8 mouse cellular contexts compared by ENCODE assay signal in the genomic region with DNA sequence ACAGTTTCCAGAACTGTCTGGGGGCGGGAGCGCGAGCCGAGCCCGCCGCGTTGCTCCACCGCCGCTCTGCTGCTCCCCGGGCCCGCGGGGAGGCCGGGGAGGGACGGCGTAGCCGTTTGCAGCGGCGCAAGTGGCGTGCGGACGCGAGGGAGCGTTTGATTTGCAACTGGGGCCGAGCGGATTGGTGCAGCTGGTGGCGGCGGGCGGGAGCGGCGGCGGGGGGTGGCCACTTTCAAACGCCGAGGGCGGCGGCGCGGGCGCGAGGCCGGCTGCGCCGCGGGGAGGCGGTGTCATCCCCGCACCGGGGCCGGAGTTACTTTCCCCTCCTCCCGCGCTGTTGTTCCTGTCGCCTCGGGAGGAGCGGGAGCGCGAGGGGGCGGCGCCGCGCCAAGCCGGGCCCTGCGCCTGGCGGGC. TPM values are rescaled to one million over a fixed set of nuclear protein-coding genes. Genes with fewer than 3 reads are reported as not detected.
A peak's percentile ranks its signal among the peaks of the same experiment; 100 is the strongest.
DNase-seq lines count a peak whose midpoint lies in the region; ATAC-seq and TF ChIP-seq lines count a peak whose summit lies in the region.

No protein-coding gene starts in this region.

- H3K36me3 ChIP-seq in MEL (ENCODE audit: control insufficient read depth in 1 of 2, insufficient read depth in 2 of 2, low read length in 2 of 2), result peaks cover 30 to 53% of the 10 kb centered on the region in 2 experiments
- no peaks in the 10 kb centered on the region for H3K36me3 ChIP-seq in hindbrain, embryonic 11.5 days (ENCODE audit: control insufficient read depth, insufficient read depth, low read length)

- peak overlapping the region; percentile 43 to 73; a peak in 3 of 4 replicates for H3K4me3 ChIP-seq in MEL (ENCODE audit: control insufficient read depth in 1 of 2, insufficient read depth in 1 of 2, low read depth in 2 of 2, low read length in 2 of 2)
- peak overlapping the region; percentile 76 for H3K4me3 ChIP-seq in hindbrain, embryonic 11.5 days (ENCODE audit: low read depth, low read length)

- no peak for TF ChIP-seq RAD21 in MEL (IDR thresholded peaks at IDR 0.05; ENCODE audit: low read depth, low read length)

- 0 out of 4 replicates have a peak, but pooled peaks of 1 of the 2 experiments have one; percentile 17 for TF ChIP-seq POLR2A in MEL (IDR thresholded peaks at IDR 0.05; ENCODE audit: control insufficient read depth in 1 of 2, insufficient read depth in 1 of 2, low read depth in 1 of 2, low read length in 2 of 2, poor library complexity in 1 of 2)

- H3K4me1 ChIP-seq in MEL (ENCODE audit: control insufficient read depth in 1 of 2, insufficient read depth in 2 of 2, low read length in 2 of 2), result peaks cover 0 to 11% of the 10 kb centered on the region in 2 experiments; a peak in 2 of 4 replicates
- H3K4me1 ChIP-seq in hindbrain, embryonic 11.5 days (replicated peaks; ENCODE audit: control insufficient read depth, insufficient read depth, low read length), result 0 out of 2 replicates have a peak, but pooled peaks cover under 1% of the 10 kb centered on the region

- no peaks in the 10 kb centered on the region for H3K9me3 ChIP-seq in MEL (replicated peaks; ENCODE audit: insufficient read depth, low read length)
- H3K9me3 ChIP-seq in hindbrain, embryonic 11.5 days (ENCODE audit: control insufficient read depth, low read length), result no peaks in the 10 kb centered on the region

- TF ChIP-seq EP300 in MEL (IDR thresholded peaks at IDR 0.05; ENCODE audit: low read depth in 1 of 2, low read length in 2 of 2), result no peak

- WGBS in hindbrain, embryonic 11.5 days, result 1% methylated on average over 21 of the region's 61 CpGs

- H3K9ac ChIP-seq in MEL (ENCODE audit: control insufficient read depth, low read depth, low read length, poor library complexity, severe bottlenecking), result peak overlapping the region; percentile 93
- peak overlapping the region; percentile 90 for H3K9ac ChIP-seq in hindbrain, embryonic 11.5 days (ENCODE audit: low read depth, low read length)

- DNase-seq in MEL (ENCODE audit: low read depth, low spot score), result peak; percentile 64
- DNase-seq in cerebellum, adult 9-10 months, result peak; percentile 83
- peak; percentile 73 to 88 for DNase-seq in frontal cortex, adult 2 months (ENCODE audit: extremely low spot score in 1 of 2, low spot score in 1 of 2)
- peak; percentile 85 for DNase-seq in hindbrain, embryonic 11.5 days (ENCODE audit: low spot score)
- DNase-seq in layer of hippocampus, postnatal 14 days (ENCODE audit: low spot score in 2 of 2), result peak; percentile 78 to 84
- DNase-seq in lung, postnatal 10 days, result peak; percentile 88
- DNase-seq in ovary, postnatal 36 days (ENCODE audit: low spot score), result peak; percentile 89
- peak; percentile 77 for DNase-seq in thymus, postnatal 14 days

- peak overlapping the region; percentile 71 for H3K27ac ChIP-seq in MEL (ENCODE audit: control insufficient read depth, low read depth, low read length)
- peak overlapping the region; percentile 94 for H3K27ac ChIP-seq in hindbrain, embryonic 11.5 days (ENCODE audit: low read depth, low read length)

- peak overlapping the region; percentile 88 for H3K4me2 ChIP-seq in hindbrain, embryonic 11.5 days (replicated peaks; ENCODE audit: low read depth, low read length)

- peak; percentile 77 for ATAC-seq in hindbrain, embryonic 11.5 days (ENCODE audit: low FRiP score)

- peaks cover 91% of the 10 kb centered on the region for H3K79me2 ChIP-seq in MEL (ENCODE audit: control insufficient read depth, insufficient read depth, low read length, poor library complexity)

- TF ChIP-seq CTCF in MEL (IDR thresholded peaks at IDR 0.05 in 2 of 3, conservative IDR thresholded peaks at IDR 0.05 in 1 of 3; ENCODE audit: control insufficient read depth in 1 of 3, insufficient read depth in 1 of 3, low read depth in 2 of 3, low read length in 3 of 3, poor library complexity in 1 of 3, severe bottlenecking in 1 of 3), result peak in 1 of 3 experiments; percentile 2; a peak in 1 of 6 replicates

- H3K27me3 ChIP-seq in MEL (ENCODE audit: control insufficient read depth in 1 of 2, insufficient read depth in 2 of 2, low read length in 2 of 2), result no peaks in the 10 kb centered on the region
- H3K27me3 ChIP-seq in hindbrain, embryonic 11.5 days (ENCODE audit: control insufficient read depth, insufficient read depth, low read length), result no peaks in the 10 kb centered on the region

TF ChIP-seq in MEL, 35 proteins besides CTCF, POLR2A, EP300 and RAD21:
- TF ChIP-seq MXI1 (IDR thresholded peaks at IDR 0.05; ENCODE audit: low read depth, low read length), result no peak
- TF ChIP-seq UBTF (IDR thresholded peaks at IDR 0.05; ENCODE audit: borderline replicate concordance, insufficient read depth, low read depth, low read length), result 0 out of 2 replicates have a peak, but pooled peaks have one; percentile 27
- no peak for TF ChIP-seq SMC3 (IDR thresholded peaks at IDR 0.05; ENCODE audit: low read depth, low read length)

RNA-seq across cellular contexts. Expression of gene Jade1, which starts 9.9 kb away (rescaled TPM):
- 98.8 and 116 TPM in 2 replicates for total RNA-seq in MEL (2012; rRNA removed)
- 100 to 1,000 TPM; 134 to 150 TPM for polyA plus RNA-seq in MEL (2012; ENCODE audit: insufficient read depth in 1 of 2, insufficient read length in 2 of 2, low read depth in 1 of 2, low replicate concordance in 2 of 2, missing spikeins in 1 of 2)
- polyA plus RNA-seq in frontal cortex, adult 2 months (2012; rRNA removed), result 31.3 and 31.4 TPM in 2 replicates
- polyA plus RNA-seq in hindbrain, embryonic 11.5 days (2014; fragmentation: Nextera tagmentation; extraction: Ambion mirVana), result 12.1 and 13.0 TPM in 2 replicates
- total RNA-seq in layer of hippocampus, postnatal 14 days (2021), result 10 to 100 TPM; 20.0 to 21.0 TPM

Comparison
In these comparisons a context has a peak if more than half of its experiments do, and no peak if none do; other contexts are left out.
1. Peak in every context shown above with its lines: DNase-seq, ATAC-seq, H3K4me3 ChIP-seq and H3K27ac ChIP-seq.